Mouse (Mus musculus): ENCODE measurements around the gene Ubc.
"Not testable (repeated sequence)": the region's sequence is repeated elsewhere in the genome, so short reads cannot be mapped to it uniquely, and the experiment has no call there.

Ubc gene

GRCm38 (mm10) chr5:125389579-125390441 lies at the start of gene Ubc:
Gene Ubc, minus strand, starts transcription at chr5:125390202.
- DNase-seq (ENCODE audit: low spot score in 2 of 2): peak; percentile 75 to 85

- not testable (repeated sequence) for DNase-seq (ENCODE audit: low spot score in 2 of 2)
These were observed 44.3 kb upstream of the Ubc start for GRCm38 (mm10) chr5:125434347-125434746.

GRCm38 (mm10) chr5:125433793-125434337 lies 43.9 kb upstream of the Ubc start, which contains the start of gene Dhx37:
Gene Dhx37, minus strand, starts transcription at chr5:125434121.
- DNase-seq (ENCODE audit: low spot score in 2 of 2): peak; percentile 83 to 88

- not testable (repeated sequence) for DNase-seq (ENCODE audit: low spot score in 2 of 2)
These were observed 42.3 kb upstream of the Ubc start for GRCm38 (mm10) chr5:125432324-125432723.

- DNase-seq (ENCODE audit: low spot score in 2 of 2): no peak
These were observed 36.3 kb upstream of the Ubc start for GRCm38 (mm10) chr5:125426343-125426742.

- DNase-seq (ENCODE audit: low spot score in 2 of 2): no peak
These were observed 35.8 kb upstream of the Ubc start for GRCm38 (mm10) chr5:125425698-125426276.

- DNase-seq (ENCODE audit: low spot score in 2 of 2): no peak
These were observed 29.1 kb upstream of the Ubc start for GRCm38 (mm10) chr5:125419124-125419523.

- DNase-seq (ENCODE audit: low spot score in 2 of 2): no peak
These were observed 28.6 kb upstream of the Ubc start for GRCm38 (mm10) chr5:125418636-125419035.

- DNase-seq (ENCODE audit: low spot score in 2 of 2): no peak
These were observed 26.2 kb upstream of the Ubc start for GRCm38 (mm10) chr5:125416183-125416582.

GRCm38 (mm10) chr5:125413763-125414162 lies 23.8 kb upstream of the Ubc start:
- DNase-seq (ENCODE audit: low spot score in 2 of 2): no peak

- DNase-seq (ENCODE audit: low spot score in 2 of 2): not testable (repeated sequence)
These were observed 22.5 kb upstream of the Ubc start for GRCm38 (mm10) chr5:125412536-125412935.

- peak; percentile 69 to 79 for DNase-seq (ENCODE audit: low spot score in 2 of 2)
These were observed 22.0 kb upstream of the Ubc start for GRCm38 (mm10) chr5:125411972-125412530.

- no peak for DNase-seq (ENCODE audit: low spot score in 2 of 2)
These were observed 19.5 kb upstream of the Ubc start for GRCm38 (mm10) chr5:125409348-125410090.

GRCm38 (mm10) chr5:125408842-125409241 lies 18.8 kb upstream of the Ubc start:
- DNase-seq (ENCODE audit: low spot score in 2 of 2): peak; percentile 74 to 78

- DNase-seq (ENCODE audit: low spot score in 2 of 2): no peak
These were observed 18.0 kb upstream of the Ubc start for GRCm38 (mm10) chr5:125407910-125408575.

GRCm38 (mm10) chr5:125407020-125407830 lies 17.2 kb upstream of the Ubc start:
- DNase-seq (ENCODE audit: low spot score in 2 of 2): no peak

- peak; percentile 33 to 47 for DNase-seq (ENCODE audit: low spot score in 2 of 2)
These were observed 16.5 kb upstream of the Ubc start for GRCm38 (mm10) chr5:125406322-125407016.

- peak; percentile 71 to 85 for DNase-seq (ENCODE audit: low spot score in 2 of 2)
These were observed 15.7 kb upstream of the Ubc start for GRCm38 (mm10) chr5:125405546-125406248.
